Mouse (Mus musculus) common myeloid progenitor, adult 5-6 weeks (primary cell): Measurements from ENCODE around the gene Cpxcr1. TPM values are rescaled to one million over a fixed set of nuclear protein-coding genes. Genes with fewer than 3 reads are reported as not detected.

Source experiments
- ATAC-seq: replicated peaks from 2 replicates; pipeline ENCODE4 v1.8.0; 2016; ENCODE audit warnings: low read depth, mild to moderate bottlenecking, moderate TSS enrichment, inconsistent platforms; ENCODE audit not compliant: poor library complexity, severe bottlenecking
- total RNA-seq: library from RNA; stranded (forward); fragments of 200-1000, 187-1606 nt; gene quantifications from 2 replicates; pipeline ENCODE4 v1.2.3, GENCODE M21; 2017

The Cpxcr1 gene
- total RNA-seq, result not detected in 2 replicates

DNA sequence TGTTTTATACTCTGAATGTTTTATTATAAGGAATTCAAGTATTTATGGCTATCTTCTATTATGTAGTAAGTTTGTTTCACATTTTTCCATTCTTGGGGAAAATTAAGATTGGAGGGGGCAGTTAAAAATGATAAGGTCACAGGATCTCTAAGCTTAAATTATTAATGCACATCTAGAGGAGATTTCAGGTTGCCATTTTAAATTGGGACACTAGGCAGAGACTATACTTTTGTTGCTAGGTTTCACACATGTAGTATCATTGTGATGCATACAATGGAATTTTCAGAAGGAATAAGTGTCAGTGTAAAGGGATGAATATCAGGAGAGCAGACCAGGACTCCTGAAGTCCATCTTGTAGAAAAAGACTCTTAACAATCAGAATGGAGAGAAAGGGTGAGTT, at the start of gene Cpxcr1:
TSS of gene Cpxcr1 (plus strand) at position 301 of the 400 bp plus-strand sequence.
- no peak for ATAC-seq

Other genes starting within 250 kb of the Cpxcr1 start
- not detected in 2 replicates for gene H2afb2, start 232.2 kb downstream of the Cpxcr1 start, total RNA-seq